Comparison of ENCODE assay signal across 23 mouse cellular contexts in genomic region chr3:68977696-68978095, GRCm38 (mm10). TPM values are rescaled to one million over a fixed set of nuclear protein-coding genes. Genes with fewer than 3 reads are reported as not detected.
A peak's percentile ranks its signal among the peaks of the same experiment; 100 is the strongest.
DNase-seq lines count a peak whose midpoint lies in the region; ATAC-seq lines count a peak whose summit lies in the region.
"Had no signal": no experiment of that assay in that cellular context is flagged by ENCODE, and none has a peak within 500 bp of the region (broad histone marks: within the 10 kb centered on the region; RNA-seq: fewer than 3 reads in every experiment).

No protein-coding gene starts in this region.

- H3K4me2 ChIP-seq in heart, embryonic 16.5 days (ENCODE audit: low read depth, low read length) = no peak overlapping the region
- no peak overlapping the region for H3K4me2 ChIP-seq in forebrain, embryonic 11.5 days (ENCODE audit: low read depth, low read length, severe bottlenecking)
- H3K4me2 ChIP-seq: hindbrain, embryonic 14.5 days; intestine, embryonic 15.5 days had no signal

- 0 out of 2 replicates have a peak overlapping the region, but pooled peaks have one; percentile 3 for H3K27ac ChIP-seq in heart, embryonic 16.5 days (ENCODE audit: low read length)
- H3K27ac ChIP-seq in forebrain, embryonic 11.5 days (ENCODE audit: low read depth, low read length) = no peak overlapping the region
- H3K27ac ChIP-seq: embryonic facial prominence, embryonic 10.5 days; gastrocnemius, adult 2 months; heart, embryonic 10.5 days; hindbrain, embryonic 10.5 days; hindbrain, embryonic 14.5 days; intestine, embryonic 15.5 days had no signal

- peaks cover 6% of the 10 kb centered on the region for H3K36me3 ChIP-seq in heart, embryonic 16.5 days (ENCODE audit: control insufficient read depth, insufficient read depth)
- no peaks in the 10 kb centered on the region for H3K36me3 ChIP-seq in forebrain, embryonic 11.5 days (ENCODE audit: control insufficient read depth, insufficient read depth, low read length)
- H3K36me3 ChIP-seq: intestine, embryonic 15.5 days had no signal

- H3K4me3 ChIP-seq in heart, embryonic 16.5 days (ENCODE audit: low read length) = no peak overlapping the region
- H3K4me3 ChIP-seq in forebrain, embryonic 11.5 days (ENCODE audit: low read depth, low read length) = no peak overlapping the region
- H3K4me3 ChIP-seq: embryonic facial prominence, embryonic 10.5 days; gastrocnemius, adult 2 months; heart, embryonic 10.5 days; hindbrain, embryonic 10.5 days; intestine, embryonic 15.5 days had no signal

- 42% methylated on average over 4 of the region's 4 CpGs for WGBS in heart, embryonic 16.5 days
- 96% methylated on average over 4 of the region's 4 CpGs for WGBS in forebrain, embryonic 11.5 days

- no peak for DNase-seq in heart, postnatal 4 days
- peak; percentile 24 for DNase-seq in thymus, postnatal 14 days
- DNase-seq in thymus, postnatal 0 days (ENCODE audit: low spot score) = no peak
- DNase-seq in kidney, postnatal 25 days = no peak
- DNase-seq in forebrain, embryonic 11.5 days (ENCODE audit: low spot score) = no peak
- DNase-seq: adrenal gland, adult 2 months; adrenal gland, postnatal 25 days; cerebellum, adult 18-20 months; cerebellum, adult 9-11 months; cerebellum, postnatal 36 days; gastrocnemius, adult 2 months; gastrocnemius, postnatal 25 days; heart, adult 11 months had no signal

- H3K27me3 ChIP-seq in heart, embryonic 16.5 days (ENCODE audit: control insufficient read depth, insufficient read depth, low read length) = no peaks in the 10 kb centered on the region
- no peaks in the 10 kb centered on the region for H3K27me3 ChIP-seq in forebrain, embryonic 11.5 days (ENCODE audit: control insufficient read depth, insufficient read depth, low read length)
- H3K27me3 ChIP-seq: intestine, embryonic 15.5 days; Patski had no signal

- no peaks in the 10 kb centered on the region for H3K9me3 ChIP-seq in heart, embryonic 16.5 days (replicated peaks; ENCODE audit: control insufficient read depth, low read length)
- no peaks in the 10 kb centered on the region for H3K9me3 ChIP-seq in forebrain, embryonic 11.5 days (ENCODE audit: control insufficient read depth, low read length)
- H3K9me3 ChIP-seq: embryonic facial prominence, embryonic 10.5 days; heart, embryonic 10.5 days; hindbrain, embryonic 10.5 days; intestine, embryonic 15.5 days had no signal

- H3K4me1 ChIP-seq in heart, embryonic 16.5 days (ENCODE audit: control insufficient read depth, insufficient read depth, low read length) = peaks cover 25% of the 10 kb centered on the region
- H3K4me1 ChIP-seq in forebrain, embryonic 11.5 days (replicated peaks; ENCODE audit: control insufficient read depth, insufficient read depth, low read length) = no peaks in the 10 kb centered on the region
- H3K4me1 ChIP-seq: hindbrain, embryonic 10.5 days; intestine, embryonic 15.5 days had no signal

- H3K9ac ChIP-seq in heart, embryonic 16.5 days (ENCODE audit: low read length) = no peak overlapping the region
- H3K9ac ChIP-seq in forebrain, embryonic 11.5 days (ENCODE audit: low read length) = no peak overlapping the region
- H3K9ac ChIP-seq: hindbrain, embryonic 14.5 days; intestine, embryonic 15.5 days had no signal

- ATAC-seq in heart, embryonic 16.5 days (replicated peaks; ENCODE audit: extremely low read depth, insufficient read depth, low FRiP score) = no peak
- ATAC-seq in common myeloid progenitor, adult 5-6 weeks (replicated peaks; ENCODE audit: low read depth, poor library complexity, severe bottlenecking) = peak; percentile 74
- ATAC-seq in forebrain, embryonic 11.5 days (replicated peaks; ENCODE audit: low FRiP score) = no peak
- ATAC-seq: activated CD4-positive, CD25-positive, alpha-beta regulatory T cell, adult 4 months; forebrain, embryonic 14.5 days; intestine, embryonic 15.5 days; Patski had no signal

RNA-seq across cellular contexts. Expression of gene Ift80, which starts 26.7 kb away (rescaled TPM):
- polyA plus RNA-seq in heart, embryonic 16.5 days (2015; fragmentation: Nextera tagmentation; extraction: Ambion mirVana) = 9.5 and 13.4 TPM in 2 replicates
- 10 to 100 TPM in 1 of 2 experiments, 1 to 10 TPM in 1; 8.4 to 11.6 TPM for total RNA-seq in heart, postnatal 4 days (2021)
- 20.4 and 21.8 TPM in 2 replicates for polyA plus RNA-seq in thymus, postnatal 0 days (2015; fragmentation: Nextera tagmentation; extraction: Ambion mirVana)
- 23.0 and 23.9 TPM in 2 replicates for total RNA-seq in common myeloid progenitor, adult 5-6 weeks (2017)
- polyA plus RNA-seq in forebrain, embryonic 11.5 days (2014; fragmentation: Nextera tagmentation; extraction: Ambion mirVana) = 19.6 and 24.0 TPM in 2 replicates

RNA-seq across cellular contexts. Expression of gene Smc4, which starts 26.8 kb away (rescaled TPM):
- 154 and 180 TPM in 2 replicates for polyA plus RNA-seq in heart, embryonic 16.5 days (2015; fragmentation: Nextera tagmentation; extraction: Ambion mirVana)
- total RNA-seq in heart, postnatal 4 days (2021) = 100 to 1,000 TPM in 1 of 2 experiments, 10 to 100 TPM in 1; 93.9 to 109 TPM
- polyA plus RNA-seq in thymus, postnatal 0 days (2015; fragmentation: Nextera tagmentation; extraction: Ambion mirVana) = 332 and 397 TPM in 2 replicates
- 723 and 854 TPM in 2 replicates for total RNA-seq in common myeloid progenitor, adult 5-6 weeks (2017)
- 231 and 258 TPM in 2 replicates for polyA plus RNA-seq in forebrain, embryonic 11.5 days (2014; fragmentation: Nextera tagmentation; extraction: Ambion mirVana)
